Comparison of ENCODE assay signal across 12 mouse cellular contexts in genomic region chr4:129293702-129294101, GRCm38 (mm10). TPM values are rescaled to one million over a fixed set of nuclear protein-coding genes. Genes with fewer than 3 reads are reported as not detected.
DNase-seq lines count a peak whose midpoint lies in the region; ATAC-seq and TF ChIP-seq lines count a peak whose summit lies in the region.
"Had no signal": no experiment of that assay in that cellular context is flagged by ENCODE, and none has a peak within 500 bp of the region (broad histone marks: within the 10 kb centered on the region; RNA-seq: fewer than 3 reads in every experiment).

No protein-coding gene starts in this region.

- intact Hi-C loops in gastrocnemius, adult 2 months (cut with DNase I), result no loop called here

- in situ Hi-C loops in ES-E14 (cut with MboI; ENCODE audit: low sequenced_read_pairs in 2 of 2, unreplicated experiment in 2 of 2), result no loop called here

- WGBS in kidney, embryonic 16.5 days, result 29% methylated on average over 16 of the region's 16 CpGs
- 33% methylated on average over 16 of the region's 16 CpGs for WGBS in limb, embryonic 12.5 days

- no peaks in the 10 kb centered on the region for H3K9me3 ChIP-seq in kidney, embryonic 16.5 days (ENCODE audit: low read length)
- no peaks in the 10 kb centered on the region for H3K9me3 ChIP-seq in ES-E14 (ENCODE audit: control insufficient read depth, insufficient read depth, low read depth, low read length)
- H3K9me3 ChIP-seq in limb, embryonic 12.5 days, result no peaks in the 10 kb centered on the region

- no peaks in the 10 kb centered on the region for H3K4me1 ChIP-seq in kidney, embryonic 16.5 days (ENCODE audit: insufficient read depth, low read length)
- peaks cover 2 to 14% of the 10 kb centered on the region in 2 experiments; a peak in 3 of 4 replicates for H3K4me1 ChIP-seq in ES-E14 (ENCODE audit: control insufficient read depth in 2 of 2, insufficient read depth in 2 of 2, low read length in 2 of 2, poor library complexity in 1 of 2)
- peaks cover 16% of the 10 kb centered on the region for H3K4me1 ChIP-seq in limb, embryonic 12.5 days (replicated peaks)

- no peaks in the 10 kb centered on the region for H3K36me3 ChIP-seq in kidney, embryonic 16.5 days (ENCODE audit: insufficient read depth, low read length)
- H3K36me3 ChIP-seq in ES-E14 (ENCODE audit: control insufficient read depth, insufficient read depth, low read length, poor library complexity, severe bottlenecking), result no peaks in the 10 kb centered on the region; the same call in 1 of the 2 replicates
- H3K36me3 ChIP-seq in limb, embryonic 12.5 days, result no peaks in the 10 kb centered on the region

- H3K27ac ChIP-seq in gastrocnemius, adult 2 months, result peak overlapping the region; percentile 43; the same call in 1 of the 2 replicates
- H3K27ac ChIP-seq in kidney, embryonic 16.5 days (ENCODE audit: low read length), result no peak overlapping the region
- H3K27ac ChIP-seq in ES-E14 (ENCODE audit: insufficient read depth, low read depth, low read length, poor library complexity, severe bottlenecking), result no peak overlapping the region
- H3K27ac ChIP-seq in limb, embryonic 12.5 days, result 0 out of 2 replicates have a peak overlapping the region, but pooled peaks have one; percentile 45

- no peak for TF ChIP-seq CTCF in gastrocnemius, adult 2 months (IDR thresholded peaks at IDR 0.05)

- H3K4me2 ChIP-seq in kidney, embryonic 16.5 days (replicated peaks; ENCODE audit: low read depth, low read length), result peak overlapping the region; percentile 20
- peak overlapping the region; percentile 31 for H3K4me2 ChIP-seq in limb, embryonic 12.5 days

- no peak for DNase-seq in gastrocnemius, adult 2 months
- DNase-seq in gastrocnemius, adult 18-20 months (ENCODE audit: low spot score), result no peak
- no peak for DNase-seq in kidney, postnatal 10 days
- no peak for DNase-seq in ES-E14 (ENCODE audit: low read depth, low spot score)
- DNase-seq in spleen, postnatal 10 days (ENCODE audit: low spot score in 2 of 2), result no peak
- no peak for DNase-seq in ovary, postnatal 10 days (ENCODE audit: low spot score)
- DNase-seq: B cell, adult 2 months; cerebellum, postnatal 14 days; left cerebral cortex, postnatal 4 days had no signal

- H3K4me3 ChIP-seq in gastrocnemius, adult 2 months, result no peak overlapping the region
- no peak overlapping the region for H3K4me3 ChIP-seq in kidney, embryonic 16.5 days (ENCODE audit: low read length)
- peak overlapping the region; percentile 32 to 54 for H3K4me3 ChIP-seq in ES-E14 (ENCODE audit: insufficient read depth in 1 of 2, low read depth in 1 of 2, low read length in 2 of 2, poor library complexity in 1 of 2, severe bottlenecking in 1 of 2)
- H3K4me3 ChIP-seq in limb, embryonic 12.5 days (replicated peaks), result no peak overlapping the region

- no peaks in the 10 kb centered on the region for H3K27me3 ChIP-seq in kidney, embryonic 16.5 days (ENCODE audit: insufficient read depth, low read length)
- H3K27me3 ChIP-seq in limb, embryonic 12.5 days, result peaks cover 16% of the 10 kb centered on the region; the same call in 1 of the 2 replicates

- no peak overlapping the region for H3K9ac ChIP-seq in kidney, embryonic 16.5 days (replicated peaks; ENCODE audit: low read length)
- H3K9ac ChIP-seq in ES-E14 (ENCODE audit: insufficient read depth, low read depth, low read length, poor library complexity, severe bottlenecking), result 0 out of 2 replicates have a peak overlapping the region, but pooled peaks have one; percentile 13
- H3K9ac ChIP-seq in limb, embryonic 12.5 days (replicated peaks), result no peak overlapping the region; the same call in 1 of the 2 replicates

- no peak for ATAC-seq in kidney, embryonic 16.5 days (ENCODE audit: low FRiP score, low TSS enrichment)
- ATAC-seq in limb, embryonic 12.5 days (ENCODE audit: insufficient number of reproducible peaks, insufficient read depth, low FRiP score, low TSS enrichment, low read depth), result no peak
- ATAC-seq: forebrain, embryonic 16.5 days had no signal

TF ChIP-seq in ES-E14, 5 proteins besides CTCF, POLR2A, EP300 and RAD21:
- TF ChIP-seq ZC3H11A (IDR thresholded peaks at IDR 0.05; ENCODE audit: borderline replicate concordance, low read depth, low read length) (no peak), HCFC1 (IDR thresholded peaks at IDR 0.05; ENCODE audit: borderline replicate concordance, insufficient read depth, low read length) (no peak), CHD2 (IDR thresholded peaks at IDR 0.05; ENCODE audit: low read depth, low read length) (no peak), ZNF384 (IDR thresholded peaks at IDR 0.05; ENCODE audit: low read depth, low read length) (no peak), MAFK (IDR thresholded peaks at IDR 0.05; ENCODE audit: insufficient read depth, low read depth, low read length) (no peak)

RNA-seq across cellular contexts. Expression of gene Sync, which starts 6.3 kb away (rescaled TPM):
- total RNA-seq in gastrocnemius, adult 2 months (2021), result 10 to 100 TPM; 39.9 to 46.5 TPM
- 10 to 100 TPM; 49.2 to 49.5 TPM for total RNA-seq in gastrocnemius, adult 18-20 months (2021)
- 1.2 and 1.3 TPM in 2 replicates for polyA plus RNA-seq in kidney, embryonic 16.5 days (2015; fragmentation: Nextera tagmentation; extraction: Ambion mirVana)
- 2.0 and 2.1 TPM in 2 replicates for total RNA-seq in ES-E14 (2012; rRNA removed)
- polyA plus RNA-seq in limb, embryonic 12.5 days (2016; fragmentation: Nextera tagmentation; extraction: Ambion mirVana), result 1.2 and 1.9 TPM in 2 replicates

RNA-seq across cellular contexts. Expression of gene C77080, which starts 32.5 kb away (rescaled TPM):
- 1 to 10 TPM; 2.0 to 2.1 TPM for total RNA-seq in gastrocnemius, adult 2 months (2021)
- 1 to 10 TPM; 1.4 to 1.8 TPM for total RNA-seq in gastrocnemius, adult 18-20 months (2021)
- polyA plus RNA-seq in kidney, embryonic 16.5 days (2015; fragmentation: Nextera tagmentation; extraction: Ambion mirVana), result 9.3 and 10.4 TPM in 2 replicates
- total RNA-seq in ES-E14 (2012; rRNA removed), result 14.4 and 22.5 TPM in 2 replicates
- polyA plus RNA-seq in limb, embryonic 12.5 days (2016; fragmentation: Nextera tagmentation; extraction: Ambion mirVana), result 4.6 and 5.1 TPM in 2 replicates

RNA-seq across cellular contexts. Expression of gene Rbbp4, which starts 41.5 kb away (rescaled TPM):
- 10 to 100 TPM; 38.5 to 46.9 TPM for total RNA-seq in gastrocnemius, adult 2 months (2021)
- 10 to 100 TPM; 34.6 to 45.1 TPM for total RNA-seq in gastrocnemius, adult 18-20 months (2021)
- 383 and 405 TPM in 2 replicates for polyA plus RNA-seq in kidney, embryonic 16.5 days (2015; fragmentation: Nextera tagmentation; extraction: Ambion mirVana)
- 59.7 and 81.2 TPM in 2 replicates for total RNA-seq in ES-E14 (2012; rRNA removed)
- 577 and 606 TPM in 2 replicates for polyA plus RNA-seq in limb, embryonic 12.5 days (2016; fragmentation: Nextera tagmentation; extraction: Ambion mirVana)

RNA-seq across cellular contexts. Expression of gene Zbtb8os, which starts 41.8 kb away (rescaled TPM):
- 10 to 100 TPM; 24.8 to 28.9 TPM for total RNA-seq in gastrocnemius, adult 2 months (2021)
- 10 to 100 TPM; 24.9 to 30.2 TPM for total RNA-seq in gastrocnemius, adult 18-20 months (2021)
- 44.4 and 45.1 TPM in 2 replicates for polyA plus RNA-seq in kidney, embryonic 16.5 days (2015; fragmentation: Nextera tagmentation; extraction: Ambion mirVana)
- 41.4 and 59.9 TPM in 2 replicates for total RNA-seq in ES-E14 (2012; rRNA removed)
- polyA plus RNA-seq in limb, embryonic 12.5 days (2016; fragmentation: Nextera tagmentation; extraction: Ambion mirVana), result 45.0 and 48.8 TPM in 2 replicates

Comparison
In these comparisons a context has a peak if more than half of its experiments do, and no peak if none do; other contexts are left out.
1. H3K27ac ChIP-seq: peak in gastrocnemius, adult 2 months (single experiment) and limb, embryonic 12.5 days (single experiment); none in kidney, embryonic 16.5 days (single experiment) and ES-E14 (single experiment).
2. H3K4me3 ChIP-seq: peak in ES-E14 (2 of 2); none in gastrocnemius, adult 2 months (single experiment), kidney, embryonic 16.5 days (single experiment) and limb, embryonic 12.5 days (single experiment).
3. RNA of gene Sync, which starts 6.3 kb away (total RNA-seq): 49.2 to 49.5 TPM in gastrocnemius, adult 18-20 months and 39.9 to 46.5 TPM in gastrocnemius, adult 2 months; 2.0 to 2.1 TPM in ES-E14; every median in the first group is over 10 times any median in the second.